Mouse (Mus musculus) bone marrow macrophage, adult 2 months (primary cell): ENCODE measurements around the gene Ppp2r3a.

Source experiments
- CTCF ChIP-seq: IDR thresholded peaks from 2 replicates; pipeline ENCODE4 v1.5.1; 2012; ENCODE audit warnings: low read depth, mild to moderate bottlenecking, low read length, moderate library complexity
- POLR2A ChIP-seq: IDR thresholded peaks from 2 replicates; pipeline ENCODE4 v1.6.1; 2012; ENCODE audit warnings: mild to moderate bottlenecking, low read depth, low read length, borderline replicate concordance

DNA sequence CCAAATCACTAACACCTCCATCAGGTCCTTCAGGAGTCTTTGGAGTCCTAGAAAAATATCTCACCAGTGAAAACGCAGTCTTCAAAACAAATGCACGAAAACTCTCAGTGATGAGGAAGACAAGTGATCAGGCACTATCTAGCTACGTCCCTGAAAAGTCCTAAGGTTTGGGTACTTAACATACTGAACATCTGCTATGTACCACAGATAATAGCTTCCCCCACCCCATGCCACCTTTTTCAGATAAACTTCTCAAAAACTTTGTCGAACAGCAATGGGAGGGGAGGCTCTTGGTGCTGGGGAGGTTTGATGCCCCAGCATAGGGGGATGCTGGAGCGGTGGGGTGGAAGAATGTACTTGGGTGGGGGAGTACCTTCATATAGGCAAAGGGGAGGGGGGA lies 6.1 kb downstream of the Ppp2r3a start:
- TF ChIP-seq CTCF (no peak), POLR2A (no peak)
